Mouse (Mus musculus) thymus, adult 18-20 months (tissue): ENCODE data around the gene Fam118b.

Source experiments
- DNase-seq, 2 experiments: peaks; one replicate each; pipeline ENCODE4 v3.0.0; 2022; ENCODE audit warnings: mixed read lengths in 2 of 2

The Fam118b gene

GRCm38 (mm10) chr9:35263431-35263830 is 4.2 kb downstream of the Fam118b start:
- no peak for DNase-seq

DNA sequence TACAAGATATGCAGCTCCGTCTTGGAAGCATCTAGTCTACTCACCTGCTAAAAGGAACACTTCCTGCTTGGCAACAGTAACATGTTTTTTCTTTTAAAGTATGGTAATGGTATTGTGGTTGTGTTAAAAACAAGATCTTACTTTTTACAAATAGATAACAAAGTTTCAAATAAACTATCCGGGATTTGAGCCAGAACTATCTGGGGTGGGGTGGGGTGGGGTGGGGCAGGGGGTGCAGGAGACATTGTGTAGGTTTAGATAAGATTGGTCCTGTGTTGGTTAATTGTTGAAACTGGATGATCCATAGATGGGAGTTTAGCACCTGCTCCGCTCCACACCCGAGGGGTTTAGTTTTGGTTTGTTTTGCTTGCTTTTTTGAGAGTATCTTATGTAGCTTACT is 5.2 kb downstream of the Fam118b start:
- DNase-seq = no peak

GRCm38 (mm10) chr9:35257365-35257764 is 10.2 kb downstream of the Fam118b start:
- no peak for DNase-seq

DNA sequence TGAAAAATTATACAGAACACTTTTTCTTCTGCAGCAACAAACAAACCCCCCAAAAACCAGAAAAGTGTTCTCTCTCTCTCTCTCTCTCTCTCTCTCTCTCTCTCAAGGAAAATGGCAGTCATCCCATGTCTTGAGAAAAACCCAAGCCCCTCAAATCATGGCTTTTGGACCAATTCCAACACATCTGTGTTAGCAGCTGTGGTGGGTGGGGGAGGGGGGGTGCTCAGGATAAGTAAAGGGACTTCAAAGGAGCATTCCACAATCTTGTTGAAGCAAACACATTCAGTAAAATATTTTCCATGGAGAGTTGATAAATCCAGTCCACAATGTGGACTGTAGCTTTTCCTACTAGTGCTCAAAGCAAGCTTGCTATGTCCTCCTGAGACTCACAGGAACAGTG is 18.1 kb downstream of the Fam118b start:
- DNase-seq = no peak

DNA sequence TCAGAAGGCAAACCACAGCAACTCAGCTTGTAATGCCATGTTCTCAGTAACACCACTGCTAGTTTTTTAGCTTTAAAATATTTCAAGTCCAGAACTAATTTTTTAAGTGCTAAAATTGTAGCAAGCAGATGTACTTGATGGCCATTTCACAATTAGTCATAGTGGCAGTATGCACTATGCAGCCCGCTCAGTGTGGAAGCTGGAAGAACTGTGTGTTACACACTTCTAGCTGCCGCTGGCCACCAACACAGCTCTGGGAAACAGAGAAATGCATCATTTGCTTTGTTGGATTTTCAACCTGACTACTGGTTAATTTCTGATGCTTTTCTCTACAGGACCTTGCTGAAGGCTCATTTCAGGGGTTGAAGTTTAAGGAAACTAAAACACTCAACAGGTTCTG is 20.2 kb downstream of the Fam118b start:
- DNase-seq = no peak

- no peak for DNase-seq
These were observed 27.9 kb downstream of the Fam118b start for GRCm38 (mm10) chr9:35239734-35240133.

- DNase-seq = no peak
These were observed 28.6 kb downstream of the Fam118b start for GRCm38 (mm10) chr9:35238915-35239571.

DNA sequence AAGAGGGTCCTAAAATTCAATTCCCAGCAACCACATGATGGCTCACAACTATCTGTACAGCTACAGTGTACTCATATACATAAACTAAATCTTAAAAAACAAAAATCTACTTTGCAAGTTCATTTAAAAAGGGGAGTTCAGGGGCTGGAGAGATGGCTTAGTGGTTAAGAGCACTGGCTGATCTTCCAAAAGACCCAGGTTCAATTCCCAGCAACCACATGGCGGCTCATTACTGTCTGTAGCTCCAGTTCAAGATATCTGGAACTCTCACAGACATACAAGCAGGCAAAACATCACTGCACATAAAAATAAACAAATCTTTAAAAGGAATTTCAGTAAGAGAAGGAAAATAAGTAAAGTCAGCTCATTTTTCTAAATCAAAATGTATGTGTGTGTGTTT is 29.2 kb downstream of the Fam118b start:
- DNase-seq = no peak

DNA sequence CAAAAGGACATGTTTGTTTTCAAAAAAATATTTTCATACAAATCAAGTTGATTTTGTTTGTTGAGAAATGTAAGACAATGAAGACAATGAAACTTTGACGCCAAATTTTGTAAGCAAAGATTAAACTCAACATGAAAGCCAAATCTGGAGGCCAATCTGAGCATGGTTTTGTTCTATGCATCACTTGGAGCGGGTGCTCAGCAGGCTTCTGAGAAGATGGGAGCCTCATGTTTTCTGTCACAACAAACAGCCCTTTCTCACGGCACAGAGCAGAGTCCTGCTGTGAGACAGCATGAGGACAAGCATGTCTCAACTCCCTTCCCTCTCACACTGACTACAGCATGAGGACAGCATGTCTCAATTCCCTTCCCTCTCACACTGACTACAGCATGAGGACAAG is 31.6 kb downstream of the Fam118b start:
- no peak for DNase-seq

GRCm38 (mm10) chr9:35228671-35229070 is 38.9 kb downstream of the Fam118b start:
- DNase-seq = no peak

- no peak for DNase-seq
These were observed 44.1 kb downstream of the Fam118b start for GRCm38 (mm10) chr9:35223466-35223865.

DNA sequence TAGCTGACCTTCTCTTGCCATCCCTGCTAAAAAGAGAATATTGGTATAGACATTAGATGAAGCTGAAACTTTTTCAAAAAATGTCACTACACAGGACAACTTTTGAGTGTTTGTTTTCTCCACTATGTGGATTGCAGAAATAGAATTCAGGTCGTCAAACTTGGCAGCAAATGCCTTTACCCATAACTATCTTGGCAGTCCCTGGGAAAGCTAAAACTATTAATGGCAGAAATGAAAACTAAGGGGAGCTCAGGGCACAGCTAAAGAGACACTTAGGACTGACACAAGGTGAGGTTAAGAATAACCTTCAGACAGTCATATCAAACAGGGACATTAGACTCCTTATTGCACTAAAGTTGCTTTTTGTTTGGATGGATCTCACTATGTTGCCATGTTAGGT is 49.6 kb downstream of the Fam118b start:
- DNase-seq = no peak

GRCm38 (mm10) chr9:35211573-35212511 is 55.8 kb downstream of the Fam118b start:
- no peak for DNase-seq

- peak; percentile 99 for DNase-seq
These were observed 56.8 kb downstream of the Fam118b start, which contains the start of gene Foxred1 for GRCm38 (mm10) chr9:35210542-35211474. Foxred1 (minus strand) TSS chr9:35211055.

DNA sequence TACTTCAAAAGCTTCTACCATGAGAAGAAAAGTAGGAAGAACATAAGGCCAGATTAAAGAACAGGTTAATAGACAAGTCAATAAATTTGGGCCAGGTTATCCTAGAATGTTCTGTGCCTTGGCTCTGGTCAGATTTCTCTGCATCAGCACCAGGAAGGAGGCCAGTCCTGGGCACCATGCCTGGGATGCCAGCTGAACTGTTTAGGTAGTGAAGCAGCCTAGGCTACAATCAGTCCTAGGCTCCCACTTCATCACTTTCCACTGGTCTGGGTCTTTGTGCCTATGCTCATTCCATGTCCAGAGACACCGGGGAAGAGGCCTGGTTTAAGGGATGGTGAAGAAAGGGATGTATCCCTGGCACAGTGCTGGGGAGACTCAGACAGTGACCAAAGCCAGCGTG is 63.2 kb downstream of the Fam118b start:
- DNase-seq = no peak

- DNase-seq = no peak
These were observed 64.1 kb downstream of the Fam118b start for GRCm38 (mm10) chr9:35203536-35203935.

- DNase-seq = no peak
These were observed 67.0 kb downstream of the Fam118b start for GRCm38 (mm10) chr9:35200529-35201060.

GRCm38 (mm10) chr9:35199772-35200471 is 67.7 kb downstream of the Fam118b start, which contains the start of the genes Srpr and Tirap:
Srpr (plus strand) TSS chr9:35200175.
Tirap (minus strand) TSS chr9:35200291.
- peak; percentile 68 to 72 for DNase-seq

DNA sequence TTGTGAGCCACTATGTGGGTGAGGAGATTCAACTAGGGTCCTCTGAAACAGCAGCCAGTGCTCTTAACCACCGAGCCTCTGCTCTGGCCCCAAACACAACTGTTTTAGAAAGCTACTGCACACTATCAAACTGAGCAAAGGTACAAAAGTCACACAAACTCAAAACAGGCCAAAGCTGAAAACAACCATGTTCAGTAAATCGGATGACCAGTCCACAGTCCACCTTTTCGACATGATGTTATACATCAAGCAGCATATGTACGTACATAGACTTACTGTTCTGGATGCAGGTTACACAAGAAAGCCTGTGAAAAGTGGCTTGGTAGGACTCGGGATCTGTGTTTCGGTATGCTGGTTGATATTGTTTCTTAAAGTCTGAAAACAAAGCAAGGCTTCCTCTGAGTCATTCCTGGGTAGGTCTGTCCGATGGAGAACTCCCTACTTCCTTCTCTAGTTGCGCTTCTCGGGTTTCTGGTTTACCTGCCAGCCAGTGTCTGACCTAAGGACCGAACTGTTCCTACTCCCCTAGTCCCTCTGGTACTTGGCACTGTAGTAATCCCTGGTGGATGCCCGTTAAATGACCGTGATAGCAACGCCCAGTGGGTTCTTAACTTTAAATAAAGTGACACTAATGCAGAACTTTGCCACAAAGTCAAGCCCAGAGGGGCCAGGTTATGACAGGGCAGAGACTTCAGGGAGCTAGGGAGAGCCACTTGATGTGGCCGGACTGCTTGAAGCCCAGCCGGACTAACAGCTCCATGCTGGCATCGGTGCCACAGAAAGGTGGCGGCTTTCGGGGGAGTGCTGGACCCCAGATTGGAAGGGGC is 68.4 kb downstream of the Fam118b start:
- no peak for DNase-seq

DNA sequence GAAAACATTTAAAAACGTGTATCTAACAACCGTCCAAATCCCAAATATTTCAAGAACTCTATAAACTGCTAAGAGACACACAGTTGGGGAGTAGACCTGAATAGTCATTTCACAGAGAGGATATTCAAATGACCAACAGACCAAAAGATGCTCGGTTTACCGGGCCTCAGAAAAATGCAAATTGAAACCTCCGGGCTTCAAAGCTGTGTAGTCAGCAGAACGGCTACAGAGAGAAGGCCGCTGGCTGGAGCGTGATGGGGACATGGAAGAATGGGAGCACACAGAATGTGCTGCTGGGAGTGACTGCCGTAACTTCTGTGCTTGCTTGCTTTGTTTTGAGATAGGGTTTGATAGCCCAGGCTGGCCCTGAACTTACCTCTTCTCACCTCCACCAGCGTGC is 69.3 kb downstream of the Fam118b start:
- no peak for DNase-seq

GRCm38 (mm10) chr9:35197625-35198024 is 70.0 kb downstream of the Fam118b start:
- no peak for DNase-seq
